Mouse (Mus musculus): Measurements from ENCODE around the gene Pcca.

- no peak for TF ChIP-seq CTCF (IDR thresholded peaks at IDR 0.05; ENCODE audit: control insufficient read depth, insufficient read depth, insufficient read length)
- no peak for TF ChIP-seq MAX (IDR thresholded peaks at IDR 0.05)
- TF ChIP-seq MYOD1 (IDR thresholded peaks at IDR 0.05; ENCODE audit: control insufficient read depth, insufficient read length, low read depth), result no peak
Observed at GRCm38 (mm10) chr14:122719496-122720080, 185.5 kb downstream of the Pcca start.

Data from C2C12 (cell line).